Mouse (Mus musculus) left cerebral cortex, adult 11 months (tissue): ENCODE results near the gene Msh4.
"Not testable (repeated sequence)": the region's sequence is repeated elsewhere in the genome, so short reads cannot be mapped to it uniquely, and the experiment has no call there.

ENCODE experiments used
- DNase-seq: peaks from one replicate; pipeline ENCODE4 v3.0.0; 2022; ENCODE audit warnings: low spot score

Gene Msh4

DNA sequence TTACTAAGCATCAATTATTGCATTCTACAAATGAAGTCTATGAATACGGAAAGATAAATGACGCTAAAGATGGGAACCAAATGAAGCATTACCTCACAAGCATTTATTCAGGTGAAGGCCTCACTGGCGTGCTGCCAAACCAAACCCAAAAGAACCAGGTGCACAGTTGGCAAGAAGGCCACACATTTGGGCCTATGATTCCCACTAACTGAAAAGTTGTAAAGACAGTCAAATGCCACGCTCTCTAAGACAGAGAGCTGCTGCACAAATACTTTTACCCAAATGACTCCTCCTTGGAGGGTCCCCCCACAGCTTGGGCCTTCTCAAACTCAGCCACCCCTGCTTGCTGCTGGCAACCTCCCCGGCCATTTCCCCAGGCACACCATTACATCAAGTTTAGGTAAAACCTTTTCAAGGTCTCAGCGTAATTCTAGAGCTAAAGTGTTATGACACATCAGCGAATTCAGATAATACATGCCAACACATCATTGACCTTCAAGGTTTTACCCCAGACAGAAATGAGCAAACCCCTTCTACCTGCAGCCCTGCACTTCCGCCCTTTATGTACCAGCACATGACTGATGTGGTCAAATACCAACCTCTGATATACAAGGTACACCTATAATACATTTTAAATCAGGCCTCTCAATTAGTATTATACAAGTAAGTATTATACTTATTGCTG lies 5.4 kb upstream of the Msh4 start:
- DNase-seq = no peak

DNA sequence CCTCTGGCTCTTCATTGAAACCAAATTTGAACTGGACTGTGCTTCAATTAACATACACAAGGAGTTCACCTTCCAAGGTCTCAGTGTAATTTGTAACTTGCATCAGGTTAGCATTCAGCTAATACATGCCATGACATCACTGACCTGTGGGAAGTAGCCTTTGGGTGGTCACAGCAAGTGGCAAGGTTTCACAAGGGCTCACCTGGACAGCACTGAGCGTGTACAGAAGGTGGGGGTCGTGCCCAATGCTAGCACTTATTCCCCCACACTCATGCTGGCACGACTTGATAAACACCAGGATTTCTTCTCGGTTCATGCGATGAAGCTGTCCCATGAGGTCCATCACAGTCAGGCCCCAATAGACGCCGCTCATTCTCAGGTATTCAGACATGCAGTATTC lies 4.6 kb upstream of the Msh4 start:
- DNase-seq = no peak

- no peak for DNase-seq
Observed at GRCm38 (mm10) chr3:153908919-153909318, 3.0 kb upstream of the Msh4 start.

DNA sequence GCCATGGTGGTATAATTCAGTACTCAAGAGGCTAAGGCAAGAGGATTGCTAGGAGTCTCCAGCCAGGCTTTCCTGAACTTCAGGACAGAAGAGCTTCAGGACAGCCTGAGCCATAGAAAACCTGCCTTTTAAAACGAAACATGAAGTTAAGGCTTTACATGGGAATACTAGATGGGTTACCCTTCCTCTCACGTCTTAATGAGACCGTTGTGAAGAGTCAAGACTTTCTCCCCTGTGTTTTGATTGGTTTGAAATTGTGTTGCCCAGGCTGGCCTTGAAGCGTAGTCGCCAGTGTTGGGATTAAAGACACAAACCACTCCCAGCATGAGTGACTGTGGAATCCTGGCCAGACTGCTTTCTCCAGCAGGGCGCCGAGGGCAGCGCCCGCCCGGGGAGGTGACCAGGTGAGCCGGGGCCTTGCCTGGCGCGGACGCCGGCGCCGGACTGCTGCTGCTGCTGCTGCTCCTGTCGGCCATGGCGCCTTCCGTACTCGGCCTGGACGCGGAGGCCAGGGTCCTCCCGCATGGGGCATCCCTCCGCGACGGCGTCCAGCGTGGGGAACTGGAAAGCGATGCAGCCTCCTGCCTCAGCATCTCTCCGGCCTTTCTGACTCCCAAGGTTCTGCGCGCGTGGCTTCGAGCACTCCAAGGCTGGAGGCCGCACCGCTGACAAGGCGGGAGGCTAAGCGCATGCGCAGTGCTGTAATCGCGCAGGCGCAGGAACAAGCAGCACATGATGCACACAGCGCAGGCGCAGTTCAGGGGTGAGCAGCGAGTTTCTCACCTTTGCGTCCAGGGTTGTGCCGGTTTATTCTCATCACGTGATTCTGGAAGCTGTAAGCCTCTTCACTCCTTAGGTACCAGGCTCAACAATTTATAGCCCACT lies 445 bp downstream of the Msh4 start:
- no peak for DNase-seq

DNA sequence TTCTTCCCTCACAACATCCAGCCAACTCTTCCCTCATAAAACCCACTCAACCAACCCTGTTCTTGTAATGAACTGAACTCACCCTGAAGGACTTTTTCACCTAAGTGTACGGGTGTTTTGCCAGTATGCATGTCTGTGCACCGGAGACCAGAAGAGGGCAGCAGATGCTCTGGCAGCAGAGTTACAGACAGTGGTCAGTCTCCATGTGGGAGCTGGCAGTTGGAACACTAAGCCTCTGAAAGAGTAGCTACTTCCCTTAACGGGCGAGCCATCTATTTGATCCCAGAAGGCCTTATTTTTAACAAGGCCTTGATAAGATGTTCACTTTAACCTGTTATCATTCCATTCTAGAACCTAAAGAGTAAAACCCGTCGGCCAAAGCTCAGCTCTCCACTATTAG lies 1.4 kb downstream of the Msh4 start:
- DNase-seq = no peak

GRCm38 (mm10) chr3:153902595-153902994 lies 3.3 kb downstream of the Msh4 start:
- DNase-seq = no peak

- no peak for DNase-seq
Observed at GRCm38 (mm10) chr3:153901904-153902303, 4.0 kb downstream of the Msh4 start.

- no peak for DNase-seq
Observed at GRCm38 (mm10) chr3:153897216-153897615, 8.7 kb downstream of the Msh4 start.

- no peak for DNase-seq
Observed at GRCm38 (mm10) chr3:153895454-153895853, 10.5 kb downstream of the Msh4 start.

DNA sequence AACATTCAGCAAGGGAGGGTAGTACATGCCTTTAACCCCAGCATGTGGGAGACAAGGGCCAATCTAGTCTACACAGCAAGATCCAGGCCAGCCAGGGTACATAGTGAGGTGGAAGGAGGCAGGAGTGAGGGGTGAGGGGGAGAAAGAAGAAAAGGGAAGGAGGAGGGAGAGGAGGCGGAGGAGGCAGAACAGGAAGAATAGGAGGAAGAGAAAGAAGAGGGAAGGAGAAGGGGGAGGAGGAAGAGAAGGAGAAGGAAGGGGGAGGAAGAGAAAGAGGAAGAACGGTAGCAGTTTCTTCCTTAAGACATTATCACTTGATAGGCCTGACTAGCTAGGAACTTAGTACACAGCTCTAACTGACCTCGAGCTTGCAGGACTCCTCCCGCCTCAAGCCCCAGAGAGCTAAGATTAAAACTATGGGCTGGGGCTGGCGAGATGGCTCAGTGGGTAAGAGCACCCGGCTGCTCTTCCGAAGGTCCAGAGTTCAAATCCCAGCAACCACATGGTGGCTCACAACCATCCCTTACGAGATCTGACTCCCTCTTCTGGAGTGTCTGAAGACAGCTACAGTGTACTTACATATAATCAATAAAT lies 16.7 kb downstream of the Msh4 start:
- no peak for DNase-seq

- no peak for DNase-seq
Observed at GRCm38 (mm10) chr3:153888141-153888540, 17.8 kb downstream of the Msh4 start.

DNA sequence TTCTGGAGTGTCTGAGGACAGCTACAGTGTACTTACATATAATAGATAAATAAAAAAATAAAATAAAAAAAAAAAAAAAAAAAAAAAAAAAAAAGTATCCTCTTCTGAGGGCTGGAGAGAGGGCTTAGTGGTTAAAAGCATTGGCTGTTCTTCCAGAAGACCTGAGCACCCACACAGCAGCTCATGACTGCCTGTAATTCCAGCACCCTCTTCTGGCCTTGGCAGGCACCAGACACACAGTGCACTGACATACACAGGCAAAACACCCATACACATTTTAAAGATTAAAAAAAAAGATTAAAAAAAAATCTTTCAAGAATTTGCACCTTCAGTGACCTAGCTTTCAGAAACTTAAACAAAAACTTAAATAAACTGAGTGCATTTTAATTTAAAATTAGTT lies 19.6 kb downstream of the Msh4 start:
- no peak for DNase-seq

DNA sequence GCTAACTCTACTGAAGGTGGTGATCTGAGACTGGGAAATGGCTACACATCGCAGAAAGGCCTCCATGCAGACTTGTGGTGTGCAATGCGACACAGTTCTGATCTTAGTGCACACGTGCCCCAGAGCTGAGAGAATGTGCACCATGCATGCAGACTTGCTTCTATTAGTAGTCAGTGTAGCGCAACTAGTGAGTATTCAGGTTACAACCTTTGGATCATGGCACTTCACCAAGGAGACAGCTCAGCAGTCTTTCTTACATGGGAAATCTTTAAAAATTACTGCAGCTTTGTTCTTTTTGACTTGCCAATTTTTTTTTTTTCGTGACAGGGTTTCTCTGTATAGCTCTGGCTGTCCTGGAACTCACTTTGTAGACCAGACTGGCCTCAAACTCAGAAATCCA lies 34.5 kb downstream of the Msh4 start:
- DNase-seq = no peak

GRCm38 (mm10) chr3:153867149-153868136 lies 38.5 kb downstream of the Msh4 start:
- DNase-seq = no peak

GRCm38 (mm10) chr3:153864636-153865429 lies 41.1 kb downstream of the Msh4 start:
- no peak for DNase-seq

GRCm38 (mm10) chr3:153863816-153864215 lies 42.1 kb downstream of the Msh4 start:
- no peak for DNase-seq

- DNase-seq = not testable (repeated sequence)
Observed at GRCm38 (mm10) chr3:153860392-153860791, 45.5 kb downstream of the Msh4 start.

- no peak for DNase-seq
Observed at GRCm38 (mm10) chr3:153858350-153859001, 47.5 kb downstream of the Msh4 start.

DNA sequence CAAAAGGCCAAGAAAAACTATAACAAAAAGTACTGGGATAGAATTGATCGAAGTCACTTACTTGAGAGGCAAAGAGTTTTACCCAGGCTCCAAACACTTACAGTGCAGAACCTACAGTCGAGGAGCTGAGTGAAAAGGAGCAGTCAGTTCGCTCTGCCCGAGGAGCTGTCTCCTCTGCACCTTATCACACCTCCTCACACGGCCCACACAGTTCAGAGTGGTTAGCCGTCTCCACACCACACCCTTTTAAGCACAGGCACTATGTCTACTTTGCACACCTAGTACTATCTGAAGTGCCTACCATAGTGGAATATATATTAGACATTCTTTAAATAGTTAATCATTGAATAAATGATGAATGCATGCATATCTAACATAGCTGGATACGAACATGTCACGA lies 53.7 kb downstream of the Msh4 start:
- no peak for DNase-seq

DNA sequence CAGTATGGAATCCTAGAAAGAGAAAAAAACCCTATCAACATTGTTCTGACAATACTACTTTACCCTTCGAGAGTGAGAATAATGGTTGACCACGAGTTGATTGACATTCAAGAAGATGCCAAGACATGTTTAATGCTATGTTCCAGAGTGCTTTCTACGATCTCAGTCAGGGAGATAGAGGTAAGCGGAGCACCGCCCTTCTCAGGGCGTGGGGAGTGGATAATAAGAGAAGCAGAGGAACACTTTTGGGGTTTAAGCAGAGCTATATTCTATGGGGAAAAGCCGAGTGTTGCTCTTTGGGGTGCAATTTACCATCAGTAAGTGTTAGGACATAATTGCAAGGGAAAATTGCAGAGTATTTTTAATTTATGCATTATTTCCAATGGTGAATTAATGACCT lies 55.2 kb downstream of the Msh4 start:
- no peak for DNase-seq
